Mouse (Mus musculus): ENCODE measurements at regions not wholly inside any gene's neighbourhood (a gene's known extent, or its start where the extent isn't known, plus 50 kb on each side); places are given as distances from the start of the nearest gene placed in this dataset.

GRCm38 (mm10) chr9:41914611-41915010 lies 209.5 kb downstream of the Sorl1 start:
- no peak overlapping the region for H3K4me3 ChIP-seq (ENCODE audit: insufficient read depth, low read length)
- TF ChIP-seq POLR2A (IDR thresholded peaks at IDR 0.05; ENCODE audit: low read depth, low read length) (no peak), CTCF (IDR thresholded peaks at IDR 0.05; ENCODE audit: borderline replicate concordance, insufficient read depth, low read length) (no peak)
- no peak overlapping the region for H3K27ac ChIP-seq (ENCODE audit: insufficient read depth, low read length)
- H3K4me1 ChIP-seq (ENCODE audit: control insufficient read depth, insufficient read depth, low read length) = no peaks in the 10 kb centered on the region

- H3K4me3 ChIP-seq (ENCODE audit: insufficient read depth, low read length) = no peak overlapping the region
- H3K27ac ChIP-seq (ENCODE audit: insufficient read depth, low read length) = no peak overlapping the region
- no peak for TF ChIP-seq CTCF (IDR thresholded peaks at IDR 0.05; ENCODE audit: borderline replicate concordance, insufficient read depth, low read length)
- TF ChIP-seq POLR2A (IDR thresholded peaks at IDR 0.05; ENCODE audit: low read depth, low read length) = no peak
- no peaks in the 10 kb centered on the region for H3K4me1 ChIP-seq (ENCODE audit: control insufficient read depth, insufficient read depth, low read length)
Observed at GRCm38 (mm10) chr9:41913911-41914310, 210.2 kb downstream of the Sorl1 start.

GRCm38 (mm10) chr9:41912482-41912881 lies 211.6 kb downstream of the Sorl1 start:
- no peaks in the 10 kb centered on the region for H3K4me1 ChIP-seq (ENCODE audit: control insufficient read depth, insufficient read depth, low read length)
- no peak for TF ChIP-seq CTCF (IDR thresholded peaks at IDR 0.05; ENCODE audit: borderline replicate concordance, insufficient read depth, low read length)
- no peak for TF ChIP-seq POLR2A (IDR thresholded peaks at IDR 0.05; ENCODE audit: low read depth, low read length)
- peak overlapping the region; percentile 93 for H3K27ac ChIP-seq (ENCODE audit: insufficient read depth, low read length)
- no peak overlapping the region for H3K4me3 ChIP-seq (ENCODE audit: insufficient read depth, low read length)

- TF ChIP-seq POLR2A (IDR thresholded peaks at IDR 0.05; ENCODE audit: low read depth, low read length) (no peak), CTCF (IDR thresholded peaks at IDR 0.05; ENCODE audit: borderline replicate concordance, insufficient read depth, low read length) (no peak)
- Histone ChIP-seq H3K4me3 (ENCODE audit: insufficient read depth, low read length) (no peak overlapping the region), H3K27ac (ENCODE audit: insufficient read depth, low read length) (no peak overlapping the region), H3K4me1 (ENCODE audit: control insufficient read depth, insufficient read depth, low read length) (peaks cover 5% of the 10 kb centered on the region; the same call in 1 of the 2 replicates)
Observed at GRCm38 (mm10) chr9:41900606-41900974, 223.5 kb downstream of the Sorl1 start.

GRCm38 (mm10) chr9:41899766-41900605 lies 224.1 kb downstream of the Sorl1 start:
- TF ChIP-seq POLR2A (IDR thresholded peaks at IDR 0.05; ENCODE audit: low read depth, low read length) (no peak), CTCF (IDR thresholded peaks at IDR 0.05; ENCODE audit: borderline replicate concordance, insufficient read depth, low read length) (no peak)
- Histone ChIP-seq H3K4me1 (ENCODE audit: control insufficient read depth, insufficient read depth, low read length) (peaks cover 5% of the 10 kb centered on the region; the same call in 1 of the 2 replicates), H3K4me3 (ENCODE audit: insufficient read depth, low read length) (no peak overlapping the region), H3K27ac (ENCODE audit: insufficient read depth, low read length) (no peak overlapping the region)

GRCm38 (mm10) chr9:41895106-41895505 lies 229.0 kb downstream of the Sorl1 start:
- no peak overlapping the region for H3K27ac ChIP-seq (ENCODE audit: insufficient read depth, low read length)
- peaks cover 3% of the 10 kb centered on the region; the same call in 1 of the 2 replicates for H3K4me1 ChIP-seq (ENCODE audit: control insufficient read depth, insufficient read depth, low read length)
- TF ChIP-seq POLR2A (IDR thresholded peaks at IDR 0.05; ENCODE audit: low read depth, low read length) (no peak), CTCF (IDR thresholded peaks at IDR 0.05; ENCODE audit: borderline replicate concordance, insufficient read depth, low read length) (no peak)
- no peak overlapping the region for H3K4me3 ChIP-seq (ENCODE audit: insufficient read depth, low read length)

- H3K4me3 ChIP-seq (ENCODE audit: insufficient read depth, low read length) = no peak overlapping the region
- no peak overlapping the region for H3K27ac ChIP-seq (ENCODE audit: insufficient read depth, low read length)
- TF ChIP-seq CTCF (IDR thresholded peaks at IDR 0.05; ENCODE audit: borderline replicate concordance, insufficient read depth, low read length) (no peak), POLR2A (IDR thresholded peaks at IDR 0.05; ENCODE audit: low read depth, low read length) (no peak)
- peaks cover 3% of the 10 kb centered on the region for H3K4me1 ChIP-seq (ENCODE audit: control insufficient read depth, insufficient read depth, low read length)
Observed at GRCm38 (mm10) chr9:41892841-41893240, 231.3 kb downstream of the Sorl1 start.

GRCm38 (mm10) chr9:41891206-41891605 lies 232.9 kb downstream of the Sorl1 start:
- Histone ChIP-seq H3K27ac (ENCODE audit: insufficient read depth, low read length) (peak overlapping the region; percentile 30; the same call in 1 of the 2 replicates), H3K4me3 (ENCODE audit: insufficient read depth, low read length) (no peak overlapping the region)
- TF ChIP-seq CTCF (IDR thresholded peaks at IDR 0.05; ENCODE audit: borderline replicate concordance, insufficient read depth, low read length) = no peak
- no peak for TF ChIP-seq POLR2A (IDR thresholded peaks at IDR 0.05; ENCODE audit: low read depth, low read length)

GRCm38 (mm10) chr9:41890273-41891141 lies 233.6 kb downstream of the Sorl1 start:
- Histone ChIP-seq H3K4me1 (ENCODE audit: control insufficient read depth, insufficient read depth, low read length) (peaks cover 3% of the 10 kb centered on the region), H3K27ac (ENCODE audit: insufficient read depth, low read length) (peak overlapping the region; percentile 54; the same call in 1 of the 2 replicates), H3K4me3 (ENCODE audit: insufficient read depth, low read length) (no peak overlapping the region)
- peak; percentile 50; the same call in 1 of the 2 replicates for TF ChIP-seq POLR2A (IDR thresholded peaks at IDR 0.05; ENCODE audit: low read depth, low read length)
- no peak for TF ChIP-seq CTCF (IDR thresholded peaks at IDR 0.05; ENCODE audit: borderline replicate concordance, insufficient read depth, low read length)

More at GRCm38 (mm10) chr9:41891206-41891605, 232.9 kb downstream of the Sorl1 start:
- H3K4me1 ChIP-seq (ENCODE audit: control insufficient read depth, insufficient read depth, low read length) = peaks cover 3% of the 10 kb centered on the region
